Mouse (Mus musculus) lung, postnatal 25 days (tissue): ENCODE measurements around the gene Exosc1.

ENCODE experiments used
- DNase-seq: peaks from one replicate; pipeline ENCODE4 v3.0.0; 2022; ENCODE audit warnings: low spot score

Gene Exosc1

DNA sequence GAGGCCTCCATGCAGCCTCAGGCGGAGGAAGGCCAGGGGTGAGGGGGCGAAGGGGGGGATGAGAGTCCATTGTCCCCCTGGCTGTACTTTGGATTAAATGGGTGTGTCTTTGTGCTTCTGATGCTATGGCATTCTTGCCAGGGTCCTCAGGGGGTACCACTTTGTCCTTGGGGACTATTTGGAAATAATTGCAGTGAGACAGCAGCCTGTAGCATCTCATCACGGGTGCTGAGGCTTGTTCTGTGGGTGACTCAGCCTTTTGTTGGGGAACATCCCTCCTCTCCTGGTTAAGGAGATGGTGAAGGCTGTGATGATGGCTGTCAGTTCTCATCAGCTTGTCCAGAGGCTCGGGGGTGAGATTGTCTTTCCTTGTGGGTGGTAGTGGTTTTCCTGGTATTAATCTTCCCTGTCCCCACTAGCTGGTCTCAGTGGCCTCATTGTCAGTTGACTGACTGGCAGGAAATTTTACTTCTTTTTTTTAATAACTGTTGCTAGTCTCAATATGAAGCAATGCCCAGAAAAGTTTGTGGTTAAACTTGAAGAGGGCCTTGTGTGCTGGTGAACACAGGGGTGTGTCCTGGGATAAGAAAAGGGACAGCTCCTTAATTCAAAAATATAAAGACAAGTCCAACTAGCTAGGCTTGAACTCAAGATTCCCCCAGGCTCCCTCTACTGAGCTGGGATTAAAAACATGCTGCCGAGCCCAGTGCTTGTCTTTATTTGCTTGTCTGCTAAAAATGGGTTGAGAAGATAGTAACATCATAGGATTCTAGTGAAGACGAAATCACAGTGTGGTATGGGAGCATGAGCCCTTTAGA is 19.2 kb downstream of the Exosc1 start:
- no peak for DNase-seq

DNA sequence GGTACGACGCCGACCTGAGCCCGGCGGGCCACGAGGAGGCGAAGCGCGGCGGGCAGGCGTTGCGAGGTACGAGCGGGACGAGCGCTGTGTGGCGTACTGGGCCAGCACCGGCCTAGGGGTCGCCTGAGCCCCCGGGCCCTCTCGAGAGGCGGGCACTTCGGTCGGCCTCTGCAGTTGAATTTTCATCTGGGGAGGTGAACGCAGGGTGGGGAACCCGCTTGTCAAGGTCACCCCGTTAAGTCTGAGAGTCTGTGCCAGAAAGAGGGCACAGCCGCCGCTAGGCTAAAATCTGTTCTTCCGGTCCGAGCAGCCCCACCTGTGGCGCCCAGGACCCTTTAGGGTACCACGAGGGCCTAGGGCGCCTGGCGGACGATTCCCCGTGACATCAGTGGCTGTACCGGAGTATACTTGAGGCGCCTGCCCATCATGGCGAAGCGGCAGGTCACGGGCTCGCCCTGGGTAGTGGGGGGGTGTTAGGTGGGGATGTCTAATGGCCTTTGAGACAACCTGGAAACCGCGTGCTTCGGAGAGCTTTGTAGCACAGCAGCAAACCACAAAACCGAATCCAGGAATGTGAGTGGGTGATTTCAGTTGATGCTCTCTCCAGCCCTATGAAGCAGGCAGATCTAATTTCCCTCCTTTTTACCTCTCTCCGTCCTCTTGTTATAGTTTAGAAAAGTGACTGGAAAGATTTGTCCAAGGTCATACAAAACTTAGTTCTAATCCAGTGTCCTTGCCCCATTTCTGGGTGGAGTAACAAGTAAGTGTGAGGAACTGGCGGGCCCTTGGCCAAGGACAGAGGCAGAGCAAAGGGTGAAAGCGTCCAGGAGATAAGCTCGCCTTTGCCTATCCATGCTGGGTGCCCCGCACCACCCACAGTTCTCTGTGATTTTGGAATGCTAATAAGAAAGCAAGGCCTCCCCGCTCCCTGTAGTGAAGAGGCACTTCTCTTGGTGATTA is 20.8 kb downstream of the Exosc1 start:
- DNase-seq, result no peak

DNA sequence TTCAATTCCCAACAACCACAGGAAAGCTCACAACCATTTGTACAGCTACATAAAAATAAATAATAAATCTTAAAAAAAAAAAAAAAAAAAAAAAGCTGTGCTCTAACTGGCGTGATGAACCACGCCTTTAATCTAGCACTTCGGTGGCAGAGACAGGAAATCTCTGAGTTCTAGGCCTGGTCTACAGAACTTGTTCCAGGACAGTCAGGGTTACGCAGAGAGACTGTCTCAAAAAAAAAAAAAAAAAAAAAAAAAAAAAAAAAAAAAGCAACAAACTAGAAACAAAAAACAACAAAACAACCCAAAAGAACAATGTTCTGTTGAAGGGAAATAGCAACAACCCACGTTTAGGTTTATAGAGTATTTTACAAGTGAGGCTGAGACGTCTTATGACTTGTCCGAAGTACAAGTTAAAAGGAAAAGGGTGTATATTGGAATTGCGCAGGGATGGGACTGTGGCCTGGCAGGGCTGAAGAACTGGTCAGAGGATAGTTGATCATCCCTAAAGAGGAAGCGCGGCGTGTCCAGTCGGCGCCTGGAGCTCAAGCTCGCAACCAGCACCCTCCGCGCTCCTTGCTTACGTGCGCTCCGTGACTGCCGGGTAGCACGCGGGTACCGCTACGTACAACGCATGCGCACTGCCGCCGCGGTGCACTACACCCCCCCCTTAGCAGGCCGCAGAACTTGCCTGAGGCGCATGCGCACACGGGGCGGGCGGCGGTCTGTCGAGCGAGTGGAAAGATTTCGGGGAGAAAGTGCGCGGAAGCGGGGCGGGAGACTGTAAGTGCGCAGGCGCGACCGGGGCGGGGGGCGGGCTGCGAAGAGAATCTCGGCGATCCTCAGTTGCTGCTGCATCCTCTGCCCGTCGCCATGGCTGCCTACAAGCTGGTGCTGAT is 21.8 kb downstream of the Exosc1 start, which contains the start of gene Pgam1:
Pgam1 (plus strand) TSS at position 746 of the 896 bp plus-strand sequence.
- DNase-seq, result peak; percentile 96

DNA sequence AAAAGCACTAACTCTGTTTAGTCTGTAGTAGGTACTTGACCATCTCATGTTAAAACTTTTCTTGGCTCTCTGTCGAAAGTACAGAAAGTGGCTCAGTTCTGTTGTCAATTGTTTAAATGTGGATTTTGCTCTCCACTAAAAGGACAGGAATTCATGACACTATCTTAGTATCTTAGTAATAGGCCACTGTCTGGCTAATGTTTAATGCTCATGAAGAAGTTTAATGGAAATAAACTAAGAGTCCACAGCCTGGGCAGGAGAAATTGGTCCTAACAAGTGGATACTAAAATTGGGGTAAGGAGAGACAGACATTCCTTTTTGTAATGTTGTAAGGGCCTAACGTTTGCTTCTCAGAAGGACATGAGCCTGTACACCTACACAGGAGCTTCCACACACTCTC is 22.8 kb downstream of the Exosc1 start:
- no peak for DNase-seq

DNA sequence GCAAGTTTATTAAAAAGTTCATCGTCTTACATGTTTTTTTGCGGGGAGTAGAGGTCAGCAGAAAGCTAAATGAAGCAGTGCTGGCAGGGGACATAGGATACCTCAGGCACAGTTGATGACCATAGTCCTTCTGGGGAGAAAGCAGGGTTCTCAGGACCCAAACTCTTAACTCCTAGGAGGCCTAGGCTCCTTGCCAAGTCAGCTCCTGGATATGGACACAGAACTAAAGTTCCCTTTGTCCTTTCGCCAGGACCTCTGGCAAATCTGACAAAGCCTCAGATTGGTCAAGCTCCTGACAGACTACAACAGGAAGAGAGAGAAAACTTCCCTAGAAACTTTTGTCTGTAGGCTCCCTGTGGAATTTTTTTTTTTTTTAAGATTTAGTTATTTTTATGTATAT is 24.5 kb downstream of the Exosc1 start:
- no peak for DNase-seq

DNA sequence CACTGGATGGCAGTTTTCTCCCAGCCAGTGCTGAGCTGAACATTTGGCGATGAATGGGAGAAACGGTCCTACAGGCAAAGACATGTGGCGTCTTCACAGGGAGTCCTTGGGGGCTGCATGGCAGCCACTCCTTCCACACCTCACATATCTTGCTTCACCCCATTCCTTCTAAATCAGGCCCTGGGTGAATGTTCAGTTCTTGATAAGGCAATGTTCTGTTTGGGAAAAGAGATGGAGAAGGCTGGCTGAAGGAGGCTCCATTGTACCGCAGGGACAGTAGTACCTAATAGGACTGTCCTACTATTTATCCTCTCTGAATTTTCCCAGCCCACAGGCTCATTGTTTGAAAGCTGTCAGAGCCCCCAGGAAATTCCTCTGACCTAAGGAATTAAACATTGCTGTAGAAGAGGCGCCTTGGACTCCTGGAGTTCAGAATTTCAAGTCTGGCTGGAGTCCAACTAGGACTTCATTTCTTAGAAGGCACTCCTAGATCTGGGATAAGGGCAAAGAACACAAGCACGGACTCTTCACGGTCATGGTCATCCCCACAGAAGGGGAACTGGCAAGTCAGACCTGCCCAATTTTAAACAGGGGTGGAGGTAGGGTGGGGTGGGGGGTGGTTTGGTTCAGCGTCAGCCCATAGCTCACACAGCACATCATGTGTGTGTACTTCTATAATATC is 26.0 kb downstream of the Exosc1 start:
- DNase-seq, result no peak

DNA sequence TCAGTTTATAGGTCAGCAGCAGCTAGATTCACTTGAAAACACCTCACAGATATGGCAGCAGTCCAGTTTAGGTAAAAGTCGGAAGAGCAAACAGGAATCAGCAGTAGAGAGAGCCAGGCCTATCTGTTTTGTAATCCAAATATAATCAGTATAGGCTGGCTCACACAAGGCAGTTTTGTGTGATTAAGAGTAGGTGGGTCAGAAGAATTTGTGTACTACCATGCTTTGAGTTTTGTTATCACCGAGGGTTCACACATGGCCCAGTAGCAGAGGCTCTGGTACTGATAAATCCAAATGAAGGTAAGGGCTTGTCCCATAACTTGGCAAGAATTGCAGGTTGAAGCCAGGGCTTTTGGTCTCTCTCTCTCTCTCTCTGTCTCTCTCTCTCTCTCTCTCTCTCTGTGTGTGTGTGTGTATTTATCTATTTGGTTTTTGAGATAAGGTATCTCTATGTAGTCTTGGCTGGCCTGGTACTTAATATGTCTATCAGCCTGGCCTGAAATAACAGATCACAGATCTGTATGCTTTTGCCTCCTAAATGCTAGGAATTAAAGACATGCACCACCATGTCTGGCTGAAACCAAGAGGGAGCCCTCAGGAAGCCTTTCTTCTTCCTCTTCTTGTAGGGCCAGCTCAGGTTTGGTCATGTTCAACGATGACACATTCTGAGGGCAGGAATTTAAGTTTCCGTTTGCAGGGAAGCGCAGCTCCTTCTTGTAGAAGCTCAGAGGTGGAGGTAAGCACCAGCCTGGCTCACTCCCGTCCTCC is 26.7 kb downstream of the Exosc1 start:
- no peak for DNase-seq

DNA sequence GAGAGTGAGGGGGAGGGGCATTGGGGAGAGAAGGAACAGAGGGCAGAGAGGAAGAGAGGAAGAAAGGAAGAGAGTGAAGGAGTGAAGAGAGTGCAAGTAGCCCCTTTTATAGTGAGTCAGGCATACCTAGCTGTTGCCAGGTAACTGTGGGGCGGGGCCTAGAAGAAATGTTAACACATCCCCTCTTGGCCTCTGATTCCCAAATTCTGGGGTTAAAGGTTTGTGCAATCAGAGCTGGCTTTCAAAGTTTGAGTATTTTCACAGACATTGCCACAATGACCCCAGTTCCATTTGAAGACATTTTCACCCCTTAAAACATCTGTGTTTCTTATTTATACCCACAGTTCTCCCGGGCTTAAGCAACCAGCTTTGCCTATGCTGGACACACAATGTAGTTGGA is 28.0 kb downstream of the Exosc1 start:
- DNase-seq, result no peak

DNA sequence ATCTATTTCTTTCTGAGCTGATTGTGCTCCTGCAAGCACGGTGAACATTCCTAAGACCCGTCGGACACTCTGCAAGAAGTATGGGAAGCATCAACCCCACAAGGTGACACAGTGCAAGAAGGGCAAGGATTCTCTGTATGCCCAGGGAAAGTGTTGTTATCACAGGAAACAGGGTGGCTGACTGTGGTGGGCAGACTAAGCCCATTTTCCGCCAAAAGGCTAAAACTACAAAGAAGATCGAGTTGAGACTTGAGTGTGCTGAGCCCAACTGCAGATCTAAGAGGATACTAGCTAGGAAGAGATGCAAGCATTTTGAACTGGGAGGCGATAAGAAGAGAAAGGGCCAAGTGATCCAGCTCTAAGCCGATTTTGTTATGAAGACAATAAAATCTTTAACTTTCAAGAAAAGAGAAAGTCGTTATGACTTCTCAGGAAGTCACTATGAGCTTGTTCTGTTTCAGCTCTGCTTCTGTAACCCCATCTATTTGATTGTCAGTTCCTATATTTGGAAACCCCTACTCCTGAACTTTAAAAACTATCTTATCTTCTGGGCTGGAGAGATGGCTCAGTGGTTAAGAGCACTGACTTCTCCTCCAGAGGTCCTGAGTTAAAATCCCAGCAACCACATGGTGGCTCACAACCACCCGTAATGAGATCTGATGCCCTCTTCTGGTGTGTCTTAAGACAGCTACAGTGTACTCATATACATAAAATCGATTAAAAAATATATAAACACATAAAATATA is 30.2 kb downstream of the Exosc1 start:
- DNase-seq, result no peak

DNA sequence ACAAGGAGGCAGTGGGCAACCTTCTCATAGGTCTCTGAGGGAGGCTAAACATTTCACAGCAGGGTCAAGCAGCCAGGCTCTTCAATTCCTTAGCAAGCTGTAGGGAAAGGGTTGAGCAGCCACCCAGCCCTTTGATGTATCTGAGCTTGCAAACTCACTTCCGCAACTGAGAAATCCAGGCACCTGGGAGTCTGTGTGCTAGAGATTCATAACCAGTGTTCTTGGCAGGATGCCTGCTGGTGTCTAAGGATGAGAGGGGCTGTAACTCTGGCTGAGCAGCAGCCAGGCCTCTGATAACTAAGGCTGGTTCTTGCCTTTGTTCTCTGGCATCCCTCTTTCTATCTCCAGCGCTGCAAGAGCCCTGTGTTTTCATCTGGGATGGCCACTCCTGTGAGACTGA is 31.5 kb downstream of the Exosc1 start:
- DNase-seq, result no peak

DNA sequence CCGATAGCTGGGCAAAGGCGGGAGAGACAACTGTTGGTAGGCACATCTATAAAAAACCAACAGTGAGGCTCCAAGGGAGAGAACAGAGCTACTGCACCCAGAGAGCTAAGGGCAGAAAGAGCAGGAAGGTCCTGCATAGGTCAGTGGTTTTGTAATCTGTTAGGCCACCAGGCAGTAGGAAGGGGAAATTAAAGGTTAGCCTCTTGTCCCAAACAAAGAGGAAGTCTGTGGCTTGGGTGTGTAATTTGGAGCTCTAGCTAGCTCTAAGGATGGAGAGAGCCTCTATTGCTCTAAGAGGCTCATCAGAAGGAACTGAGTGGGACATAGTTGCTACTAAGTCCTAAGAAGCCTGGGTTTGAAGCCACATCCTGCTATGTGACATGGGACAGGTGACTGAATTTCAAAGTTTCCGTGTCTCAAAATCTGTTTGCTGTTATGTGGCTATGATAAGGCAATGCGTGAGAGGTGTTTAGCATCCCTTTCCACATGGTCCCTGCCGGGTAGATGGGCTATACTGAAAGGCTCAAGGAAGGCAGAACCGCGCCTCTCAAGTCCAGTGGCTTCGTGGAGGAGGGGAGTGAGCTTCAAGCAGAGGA is 32.6 kb downstream of the Exosc1 start:
- DNase-seq, result peak; percentile 31

DNA sequence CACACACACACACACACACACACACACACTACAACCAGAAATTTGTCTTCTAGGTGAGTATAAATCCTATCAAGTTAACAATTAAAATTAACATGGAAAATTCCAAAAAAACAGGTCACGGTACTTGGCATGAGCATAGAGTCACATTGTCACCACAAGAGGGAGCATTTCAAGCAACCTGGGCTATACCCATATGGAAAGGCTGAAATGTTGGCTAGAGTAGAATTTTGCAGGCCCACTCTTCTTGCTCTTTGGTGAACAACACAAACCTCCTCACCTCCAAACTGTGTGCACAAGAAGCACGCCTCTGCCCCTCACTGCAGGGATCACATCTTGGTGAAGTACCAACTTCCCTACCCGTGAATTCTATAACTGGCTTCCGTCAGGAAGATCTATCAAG is 34.4 kb downstream of the Exosc1 start:
- peak; percentile 50 for DNase-seq

DNA sequence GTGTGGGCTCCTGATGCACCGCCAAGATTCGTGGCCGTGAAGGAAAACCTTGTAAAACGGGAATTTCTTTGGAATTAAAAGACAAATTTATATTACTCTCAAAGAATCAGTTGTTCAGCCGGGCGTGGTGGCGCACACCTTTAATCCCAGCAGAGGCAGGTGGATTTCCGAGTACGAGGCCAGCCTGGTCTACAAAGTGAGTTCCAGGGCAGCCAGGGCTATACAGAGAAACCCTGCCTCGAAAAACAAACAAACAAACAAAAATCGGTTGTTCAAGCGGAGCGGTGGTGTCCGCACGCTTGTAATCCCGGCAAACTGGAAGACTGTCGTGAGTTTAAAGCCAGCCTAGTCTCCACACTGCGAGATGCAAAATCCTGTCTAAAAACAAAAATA is 36.9 kb downstream of the Exosc1 start:
- no peak for DNase-seq

DNA sequence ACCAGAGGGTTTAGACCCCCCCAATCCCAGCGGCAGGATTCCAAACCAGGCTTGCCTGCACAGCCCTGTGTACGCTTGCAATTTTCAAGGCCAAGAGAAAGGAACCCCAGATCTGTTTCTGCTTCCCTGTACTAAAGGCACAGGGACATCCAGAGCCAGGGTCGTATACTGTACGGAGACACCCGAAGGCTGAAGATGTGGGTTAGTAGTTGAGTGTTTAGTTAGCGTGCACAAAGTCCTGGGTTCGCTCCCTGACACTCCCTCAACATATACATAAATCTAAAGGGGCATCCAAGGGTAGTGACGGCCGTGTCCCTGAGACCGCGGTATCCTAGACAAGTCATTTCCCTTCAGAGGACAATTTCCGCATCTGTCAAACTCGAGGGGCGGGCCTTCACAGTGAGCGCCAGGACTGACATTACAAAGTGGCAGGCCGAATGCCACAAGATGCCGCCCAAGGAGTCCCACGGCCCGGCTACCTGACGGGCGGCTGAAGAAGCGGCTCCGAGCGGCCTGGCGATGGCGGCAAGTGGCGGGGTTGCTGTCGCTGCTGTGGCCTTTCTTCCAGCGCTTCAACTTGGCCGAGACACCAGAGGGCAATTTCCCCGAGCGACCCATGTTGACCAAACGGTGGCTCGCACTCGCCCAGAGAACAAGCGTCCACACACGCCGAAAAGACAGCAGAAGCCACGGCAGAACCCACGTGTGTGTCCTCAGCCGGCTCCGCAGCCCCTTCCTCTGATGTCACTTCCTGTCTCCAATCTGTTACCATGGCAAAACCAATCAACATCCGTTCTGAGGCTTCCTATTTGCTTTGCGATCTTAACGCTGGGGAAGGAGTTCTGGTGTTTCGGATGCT is 37.5 kb downstream of the Exosc1 start, which contains the start of gene Rrp12:
Rrp12 (minus strand) TSS at position 714 of the 859 bp plus-strand sequence.
- peak; percentile 94 for DNase-seq

DNA sequence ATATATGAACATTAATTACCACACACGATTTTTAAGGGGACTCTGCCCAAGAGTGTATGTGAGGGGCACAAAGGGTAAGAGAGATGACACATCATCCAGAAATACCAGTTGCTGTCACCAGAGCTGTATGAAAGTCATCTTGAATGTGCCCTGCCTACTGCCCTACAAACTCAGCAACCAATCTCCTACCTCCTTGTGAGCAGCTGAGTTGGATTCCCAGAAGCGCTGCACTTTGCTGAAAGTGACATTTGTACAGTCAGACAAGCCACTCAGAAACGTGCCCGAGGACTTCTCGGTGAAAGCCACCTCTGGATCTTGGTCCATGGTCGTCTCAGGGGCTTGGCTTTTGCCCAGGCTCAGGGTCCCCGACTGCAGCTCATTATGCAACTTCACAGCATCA is 38.3 kb downstream of the Exosc1 start:
- DNase-seq, result no peak

DNA sequence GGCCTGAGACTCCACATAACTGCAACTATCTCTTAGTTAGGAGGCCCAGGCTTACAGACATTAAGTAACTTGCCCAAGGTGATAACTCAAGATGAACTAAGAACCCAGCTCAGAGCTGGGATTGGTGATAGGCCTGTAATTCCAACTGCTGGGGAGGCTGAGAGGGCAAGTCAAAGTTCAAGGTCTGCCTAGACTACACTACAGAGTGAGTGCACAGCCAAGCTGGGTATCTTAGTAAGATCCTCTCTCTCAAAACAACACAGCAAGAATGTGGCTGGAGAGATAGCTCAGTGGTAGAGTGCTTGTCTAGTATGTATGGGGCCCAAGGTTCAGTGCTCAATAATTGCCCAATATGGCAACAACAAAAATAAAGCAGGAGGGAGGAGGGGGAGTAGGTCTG is 45.0 kb downstream of the Exosc1 start:
- no peak for DNase-seq

DNA sequence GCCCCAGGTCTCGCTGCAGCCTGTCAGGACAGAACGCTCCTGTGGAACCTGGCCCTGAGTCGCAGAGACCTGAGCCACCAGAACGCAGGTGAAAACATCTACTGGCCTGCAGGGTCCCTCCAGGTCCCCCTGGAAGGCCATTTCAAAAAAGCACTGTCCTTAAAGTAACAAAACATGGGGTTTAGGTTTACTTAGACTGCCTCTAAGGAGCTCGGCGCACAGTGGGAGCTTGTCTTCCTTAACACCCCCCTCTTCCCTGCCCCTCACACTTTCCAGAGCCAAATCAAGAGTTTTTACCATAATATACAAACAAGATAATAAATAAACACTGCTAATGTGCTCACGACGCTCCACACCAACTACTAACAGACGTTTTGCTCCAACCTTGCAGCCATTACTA is 49.3 kb downstream of the Exosc1 start:
- no peak for DNase-seq

DNA sequence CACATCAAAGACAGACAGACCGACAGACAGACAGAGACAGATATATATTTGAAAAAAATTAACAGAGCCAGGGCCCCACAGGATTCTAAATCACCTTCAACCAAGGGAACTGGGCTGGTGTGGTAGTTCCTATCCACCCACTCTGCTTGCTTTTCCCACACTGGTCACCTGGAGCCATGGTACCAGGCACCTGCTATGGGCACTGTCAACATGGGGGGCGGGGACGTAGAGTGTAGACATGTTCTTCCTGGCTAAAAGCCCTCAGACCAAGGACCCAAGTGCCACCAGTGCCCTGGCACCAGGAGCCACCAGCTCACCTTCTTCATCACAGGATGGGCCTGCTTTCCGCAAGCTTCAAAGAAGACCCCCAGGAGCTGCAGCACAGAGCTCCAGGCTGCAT is 51.4 kb downstream of the Exosc1 start:
- no peak for DNase-seq
